ENCODE assay signal across 28 mouse cellular contexts in the genomic region with DNA sequence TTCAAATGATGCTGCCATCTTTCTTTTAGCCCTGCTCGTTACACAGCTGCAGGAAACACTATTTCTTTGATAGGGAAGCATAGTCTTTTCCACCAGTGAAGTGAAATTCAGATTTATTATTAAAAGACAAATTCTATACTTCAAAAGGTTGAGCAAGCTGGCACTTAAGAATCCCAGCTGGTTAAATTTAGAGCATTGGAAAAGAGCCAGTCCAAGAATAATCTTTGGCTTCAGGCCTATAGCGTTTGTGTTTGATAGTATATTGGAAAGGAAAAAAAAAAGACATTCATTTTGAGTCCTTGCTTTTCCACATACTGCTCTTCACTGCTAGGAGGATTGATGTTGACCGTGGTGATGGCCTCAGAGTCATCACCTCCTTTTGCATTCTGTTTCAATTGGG.
DNase-seq lines count a peak whose midpoint lies in the region; ATAC-seq and TF ChIP-seq lines count a peak whose summit lies in the region.
"Had no signal": no experiment of that assay in that cellular context is flagged by ENCODE, and none has a peak within 500 bp of the region (broad histone marks: within the 10 kb centered on the region; RNA-seq: fewer than 3 reads in every experiment).

No protein-coding gene starts in this region.

- H3K4me1 ChIP-seq in forebrain, embryonic 14.5 days (ENCODE audit: control insufficient read depth, insufficient read depth, low read length) = no peaks in the 10 kb centered on the region
- no peaks in the 10 kb centered on the region for H3K4me1 ChIP-seq in forebrain, embryonic 13.5 days
- 0 out of 2 replicates have a peak, but pooled peaks cover 5% of the 10 kb centered on the region for H3K4me1 ChIP-seq in forebrain, postnatal 0 days (ENCODE audit: insufficient read depth)
- no peaks in the 10 kb centered on the region for H3K4me1 ChIP-seq in forebrain, embryonic 11.5 days (replicated peaks; ENCODE audit: control insufficient read depth, insufficient read depth, low read length)
- H3K4me1 ChIP-seq in lung, embryonic 14.5 days (ENCODE audit: insufficient read depth) = no peaks in the 10 kb centered on the region
- H3K4me1 ChIP-seq: embryonic facial prominence, embryonic 10.5 days; embryonic facial prominence, embryonic 13.5 days; hindbrain, embryonic 10.5 days; hindbrain, embryonic 13.5 days; intestine, embryonic 15.5 days had no signal

- no peaks in the 10 kb centered on the region for H3K36me3 ChIP-seq in forebrain, embryonic 14.5 days (ENCODE audit: control insufficient read depth, insufficient read depth, low read length)
- H3K36me3 ChIP-seq in forebrain, embryonic 13.5 days (ENCODE audit: poor library complexity, severe bottlenecking) = no peaks in the 10 kb centered on the region
- no peaks in the 10 kb centered on the region for H3K36me3 ChIP-seq in forebrain, postnatal 0 days (ENCODE audit: insufficient read depth)
- H3K36me3 ChIP-seq in forebrain, embryonic 11.5 days (ENCODE audit: control insufficient read depth, insufficient read depth, low read length) = no peaks in the 10 kb centered on the region
- H3K36me3 ChIP-seq in lung, embryonic 14.5 days (ENCODE audit: insufficient read depth) = no peaks in the 10 kb centered on the region
- H3K36me3 ChIP-seq: embryonic facial prominence, embryonic 10.5 days; embryonic facial prominence, embryonic 13.5 days; heart, embryonic 15.5 days; hindbrain, embryonic 10.5 days; hindbrain, embryonic 13.5 days; intestine, embryonic 15.5 days had no signal

- no peak for TF ChIP-seq CTCF in forebrain, postnatal 0 days (IDR thresholded peaks at IDR 0.05; ENCODE audit: low read depth)
- TF ChIP-seq CTCF in lung, embryonic 14.5 days (IDR thresholded peaks at IDR 0.05; ENCODE audit: low read depth) = no peak
- no peak for TF ChIP-seq CTCF in brain, embryonic 14.5 days (IDR thresholded peaks at IDR 0.05; ENCODE audit: borderline replicate concordance, extremely low read depth, insufficient read depth, insufficient read length)

- H3K27ac ChIP-seq in forebrain, embryonic 14.5 days (ENCODE audit: low read depth, low read length) = 0 out of 2 replicates have a peak overlapping the region, but pooled peaks have one; percentile 5
- no peak overlapping the region for H3K27ac ChIP-seq in forebrain, embryonic 13.5 days
- no peak overlapping the region for H3K27ac ChIP-seq in forebrain, postnatal 0 days (ENCODE audit: low read depth, low read length)
- H3K27ac ChIP-seq in forebrain, embryonic 11.5 days (ENCODE audit: low read depth, low read length) = no peak overlapping the region
- no peak overlapping the region for H3K27ac ChIP-seq in lung, embryonic 14.5 days (ENCODE audit: low read depth)
- H3K27ac ChIP-seq: embryonic facial prominence, embryonic 10.5 days; embryonic facial prominence, embryonic 13.5 days; gastrocnemius, adult 2 months; heart, embryonic 15.5 days; hindbrain, embryonic 10.5 days; hindbrain, embryonic 13.5 days; intestine, embryonic 15.5 days had no signal

- no peak overlapping the region for H3K4me3 ChIP-seq in forebrain, embryonic 14.5 days (ENCODE audit: low read depth, low read length)
- no peak overlapping the region for H3K4me3 ChIP-seq in forebrain, embryonic 13.5 days
- H3K4me3 ChIP-seq in forebrain, postnatal 0 days (ENCODE audit: low read depth, low read length) = no peak overlapping the region
- no peak overlapping the region for H3K4me3 ChIP-seq in forebrain, embryonic 11.5 days (ENCODE audit: low read depth, low read length)
- no peak overlapping the region for H3K4me3 ChIP-seq in lung, embryonic 14.5 days (ENCODE audit: low read depth, low read length)
- H3K4me3 ChIP-seq: embryonic facial prominence, embryonic 10.5 days; embryonic facial prominence, embryonic 13.5 days; erythroblast, embryonic 14.5 days; gastrocnemius, adult 2 months; heart, embryonic 15.5 days; hindbrain, embryonic 10.5 days; hindbrain, embryonic 13.5 days; intestine, embryonic 15.5 days had no signal

- 75% methylated on average over 3 of the region's 3 CpGs for WGBS in forebrain, embryonic 14.5 days
- 77% methylated on average over 3 of the region's 3 CpGs for WGBS in forebrain, embryonic 13.5 days
- 57% methylated on average over 3 of the region's 3 CpGs for WGBS in forebrain, postnatal 0 days
- 81% methylated on average over 3 of the region's 3 CpGs for WGBS in forebrain, embryonic 11.5 days
- 44% methylated on average over 3 of the region's 3 CpGs for WGBS in lung, embryonic 14.5 days

- H3K27me3 ChIP-seq in forebrain, embryonic 14.5 days (replicated peaks; ENCODE audit: control insufficient read depth, insufficient read depth, low read length) = no peaks in the 10 kb centered on the region
- H3K27me3 ChIP-seq in forebrain, embryonic 13.5 days = no peaks in the 10 kb centered on the region
- no peaks in the 10 kb centered on the region for H3K27me3 ChIP-seq in forebrain, postnatal 0 days (ENCODE audit: insufficient read depth, low read length)
- no peaks in the 10 kb centered on the region for H3K27me3 ChIP-seq in forebrain, embryonic 11.5 days (ENCODE audit: control insufficient read depth, insufficient read depth, low read length)
- H3K27me3 ChIP-seq in lung, embryonic 14.5 days (ENCODE audit: insufficient read depth, low read length) = no peaks in the 10 kb centered on the region
- H3K27me3 ChIP-seq: embryonic facial prominence, embryonic 13.5 days; heart, embryonic 15.5 days; hindbrain, embryonic 13.5 days; intestine, embryonic 15.5 days; Patski had no signal

- no peaks in the 10 kb centered on the region for H3K9me3 ChIP-seq in forebrain, embryonic 14.5 days (replicated peaks; ENCODE audit: control insufficient read depth, low read length)
- no peaks in the 10 kb centered on the region for H3K9me3 ChIP-seq in forebrain, embryonic 13.5 days (replicated peaks)
- H3K9me3 ChIP-seq in forebrain, postnatal 0 days (ENCODE audit: low read length) = no peaks in the 10 kb centered on the region
- no peaks in the 10 kb centered on the region for H3K9me3 ChIP-seq in forebrain, embryonic 11.5 days (ENCODE audit: control insufficient read depth, low read length)
- no peaks in the 10 kb centered on the region for H3K9me3 ChIP-seq in lung, embryonic 14.5 days (ENCODE audit: low read depth, low read length)
- H3K9me3 ChIP-seq: embryonic facial prominence, embryonic 10.5 days; embryonic facial prominence, embryonic 13.5 days; heart, embryonic 15.5 days; hindbrain, embryonic 10.5 days; hindbrain, embryonic 13.5 days; intestine, embryonic 15.5 days had no signal

- no peak for TF ChIP-seq POLR2A in brain, embryonic 14.5 days (IDR thresholded peaks at IDR 0.05; ENCODE audit: borderline replicate concordance, extremely low read depth, insufficient read depth, insufficient read length, poor library complexity, severe bottlenecking)

- peak; percentile 62 for DNase-seq in forebrain, embryonic 14.5 days (ENCODE audit: low spot score)
- peak; percentile 68 for DNase-seq in forebrain, postnatal 0 days
- DNase-seq in forebrain, embryonic 11.5 days (ENCODE audit: low spot score) = no peak
- DNase-seq in lung, embryonic 14.5 days = peak; percentile 73
- DNase-seq in lung, postnatal 10 days = no peak
- peak; percentile 58 for DNase-seq in brain, embryonic 14.5 days (ENCODE audit: low read depth)
- DNase-seq: adrenal gland, postnatal 10 days; adrenal gland, postnatal 36 days; cerebellum, adult 11-12 months; cerebellum, adult 8-10 months; cerebellum, postnatal 36 days; embryo, embryonic 11 days; gastrocnemius, adult 2 months; gastrocnemius, postnatal 14 days; heart, adult 11 months; kidney, adult 11 months had no signal

- no peak overlapping the region for H3K4me2 ChIP-seq in forebrain, embryonic 14.5 days (ENCODE audit: low read length)
- no peak overlapping the region for H3K4me2 ChIP-seq in forebrain, embryonic 13.5 days
- H3K4me2 ChIP-seq in forebrain, postnatal 0 days (ENCODE audit: low read depth) = no peak overlapping the region
- H3K4me2 ChIP-seq in forebrain, embryonic 11.5 days (ENCODE audit: low read depth, low read length, severe bottlenecking) = no peak overlapping the region
- H3K4me2 ChIP-seq in lung, embryonic 14.5 days = no peak overlapping the region
- H3K4me2 ChIP-seq: embryonic facial prominence, embryonic 13.5 days; heart, embryonic 11.5 days; heart, embryonic 15.5 days; hindbrain, embryonic 13.5 days; intestine, embryonic 15.5 days had no signal

- ATAC-seq in forebrain, embryonic 14.5 days = no peak; the same call in 1 of the 2 replicates
- no peak for ATAC-seq in forebrain, embryonic 13.5 days
- ATAC-seq in forebrain, postnatal 0 days = peak; percentile 6; the same call in 1 of the 2 replicates
- ATAC-seq in forebrain, embryonic 11.5 days (replicated peaks; ENCODE audit: low FRiP score) = no peak
- ATAC-seq in lung, embryonic 14.5 days (ENCODE audit: insufficient read depth) = peak; percentile 28; the same call in 1 of the 2 replicates
- no peak for ATAC-seq in megakaryocyte, adult 5-6 weeks (ENCODE audit: poor library complexity, severe bottlenecking)
- ATAC-seq: hindbrain, embryonic 16.5 days; intestine, embryonic 15.5 days; Patski had no signal

- H3K9ac ChIP-seq in forebrain, embryonic 14.5 days (ENCODE audit: low read length) = no peak overlapping the region
- H3K9ac ChIP-seq in forebrain, embryonic 13.5 days = no peak overlapping the region
- H3K9ac ChIP-seq in forebrain, postnatal 0 days = no peak overlapping the region
- H3K9ac ChIP-seq in forebrain, embryonic 11.5 days (ENCODE audit: low read length) = no peak overlapping the region
- no peak overlapping the region for H3K9ac ChIP-seq in lung, embryonic 14.5 days
- H3K9ac ChIP-seq: embryonic facial prominence, embryonic 13.5 days; heart, embryonic 15.5 days; hindbrain, embryonic 13.5 days; intestine, embryonic 15.5 days had no signal

Comparison
In these comparisons a context has a peak if more than half of its experiments do, and no peak if none do; other contexts are left out.
1. ATAC-seq: peak in forebrain, postnatal 0 days (single experiment) and lung, embryonic 14.5 days (single experiment); none in forebrain, embryonic 14.5 days (single experiment), forebrain, embryonic 13.5 days (single experiment), forebrain, embryonic 11.5 days (single experiment) and megakaryocyte, adult 5-6 weeks (single experiment).
2. DNase-seq: peak in forebrain, embryonic 14.5 days (single experiment), forebrain, postnatal 0 days (single experiment), lung, embryonic 14.5 days (single experiment) and brain, embryonic 14.5 days (single experiment); none in forebrain, embryonic 11.5 days (single experiment) and lung, postnatal 10 days (single experiment).